Mouse (Mus musculus) A20 (cell line): ENCODE data around the gene Fam83f.
A peak's percentile ranks its signal among the peaks of the same experiment; 100 is the strongest.

Experiments
- DNase-seq: peaks from one replicate; pipeline ENCODE4 v3.0.0-alpha.2; 2011; ENCODE audit warnings: low read depth, low spot score

Fam83f gene

DNA sequence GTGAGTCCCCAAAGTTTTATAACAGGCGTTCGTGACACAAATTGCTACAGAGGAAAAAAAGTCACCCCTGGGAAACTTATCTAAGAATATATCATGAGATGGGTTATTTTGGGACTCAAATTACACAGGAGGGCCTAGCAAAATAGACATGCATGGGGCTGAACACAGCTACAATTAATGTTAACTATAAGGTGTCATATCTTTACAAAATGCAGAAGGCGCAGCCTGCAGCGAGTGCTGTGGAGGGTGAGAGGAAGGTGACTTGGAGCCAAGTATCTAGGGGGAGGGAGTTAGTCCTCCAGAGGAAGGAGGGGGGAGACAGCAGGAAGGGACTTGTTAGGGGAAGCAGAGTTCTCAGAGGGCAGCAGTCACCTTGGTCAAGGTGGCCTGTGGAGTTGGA lies 7.2 kb upstream of the Fam83f start:
- DNase-seq, result no peak

- DNase-seq, result no peak
These were observed 1.2 kb downstream of the Fam83f start for GRCm38 (mm10) chr15:80672810-80673209.

GRCm38 (mm10) chr15:80673337-80674095 lies 1.9 kb downstream of the Fam83f start:
- DNase-seq, result no peak

DNA sequence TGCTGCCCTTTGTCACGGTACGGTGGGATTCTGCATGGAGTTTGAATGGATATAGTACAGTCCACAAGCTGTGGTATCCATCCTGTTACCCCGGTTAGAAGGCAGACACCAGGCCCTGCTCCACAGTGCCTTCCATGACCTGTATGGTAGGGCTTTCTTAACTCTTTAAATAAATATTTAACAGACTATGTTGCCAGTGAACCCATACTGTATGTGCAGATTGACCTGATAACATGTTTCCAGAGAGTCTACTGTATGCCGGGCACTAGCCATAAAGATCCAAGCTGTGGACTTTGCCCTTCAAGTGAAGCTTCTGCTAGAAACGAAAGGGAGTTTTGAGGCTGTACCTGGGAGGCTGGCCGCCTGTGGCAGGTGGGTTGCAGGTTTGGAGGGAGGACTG lies 3.1 kb downstream of the Fam83f start:
- peak; percentile 42 for DNase-seq

DNA sequence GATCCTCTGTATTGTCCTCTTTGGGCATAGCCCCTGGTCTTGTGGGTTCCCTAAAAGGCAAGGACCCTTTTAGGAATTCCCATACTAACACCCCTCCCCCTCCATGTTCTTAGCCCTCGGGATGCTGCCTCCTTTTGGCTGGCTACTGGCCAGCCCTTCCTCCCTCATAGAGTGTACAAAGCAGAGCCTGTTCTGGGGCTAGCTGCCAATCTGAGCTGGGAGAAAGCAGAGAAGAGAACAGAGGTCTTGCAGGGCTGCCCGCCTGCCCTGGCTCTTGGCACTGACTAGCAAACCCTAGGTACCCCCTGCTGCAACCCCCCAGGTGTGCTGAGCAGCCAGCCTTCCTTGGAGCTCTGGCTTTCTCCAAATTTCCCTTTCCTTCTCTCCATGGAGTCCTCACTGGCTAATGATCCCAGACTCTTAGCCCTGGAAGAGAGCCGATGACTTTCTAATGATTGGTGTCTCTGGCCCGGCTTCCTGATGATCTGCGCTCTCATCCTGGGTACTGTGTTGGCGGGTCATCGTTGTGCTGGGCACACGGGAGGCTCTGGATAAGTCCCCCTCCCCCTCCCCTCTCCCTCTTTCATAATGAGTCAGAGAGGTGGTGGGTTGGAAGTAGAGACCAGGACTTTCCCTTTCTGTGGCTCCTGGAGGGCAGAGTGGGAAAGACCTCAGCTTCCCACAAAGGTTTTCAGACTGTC lies 8.0 kb downstream of the Fam83f start:
- no peak for DNase-seq

GRCm38 (mm10) chr15:80680347-80681030 lies 8.8 kb downstream of the Fam83f start:
- DNase-seq, result no peak

GRCm38 (mm10) chr15:80681466-80681881 lies 9.8 kb downstream of the Fam83f start:
- peak; percentile 76 for DNase-seq

- no peak for DNase-seq
These were observed 10.7 kb downstream of the Fam83f start for GRCm38 (mm10) chr15:80682343-80682742.

DNA sequence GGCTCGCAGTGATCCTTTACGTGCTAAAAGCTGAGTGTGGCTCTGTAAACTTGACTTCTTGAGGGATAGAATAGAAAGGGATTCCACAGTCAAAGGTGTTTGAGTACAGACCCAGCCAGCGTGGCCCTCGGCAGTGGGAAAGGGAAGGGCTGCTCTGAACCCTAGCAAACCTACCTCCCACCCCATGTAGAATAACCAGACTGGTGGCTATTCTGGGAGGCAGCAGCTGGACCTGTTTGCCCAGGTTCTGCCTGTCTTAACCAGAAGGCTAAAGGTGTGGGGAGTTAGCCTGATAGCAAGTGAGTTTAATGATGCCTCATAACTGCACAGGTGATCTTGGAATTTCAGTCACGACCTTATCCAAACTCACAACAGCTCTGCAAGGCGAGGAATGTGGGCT lies 11.5 kb downstream of the Fam83f start:
- no peak for DNase-seq

GRCm38 (mm10) chr15:80683990-80684389 lies 12.3 kb downstream of the Fam83f start:
- DNase-seq, result no peak

DNA sequence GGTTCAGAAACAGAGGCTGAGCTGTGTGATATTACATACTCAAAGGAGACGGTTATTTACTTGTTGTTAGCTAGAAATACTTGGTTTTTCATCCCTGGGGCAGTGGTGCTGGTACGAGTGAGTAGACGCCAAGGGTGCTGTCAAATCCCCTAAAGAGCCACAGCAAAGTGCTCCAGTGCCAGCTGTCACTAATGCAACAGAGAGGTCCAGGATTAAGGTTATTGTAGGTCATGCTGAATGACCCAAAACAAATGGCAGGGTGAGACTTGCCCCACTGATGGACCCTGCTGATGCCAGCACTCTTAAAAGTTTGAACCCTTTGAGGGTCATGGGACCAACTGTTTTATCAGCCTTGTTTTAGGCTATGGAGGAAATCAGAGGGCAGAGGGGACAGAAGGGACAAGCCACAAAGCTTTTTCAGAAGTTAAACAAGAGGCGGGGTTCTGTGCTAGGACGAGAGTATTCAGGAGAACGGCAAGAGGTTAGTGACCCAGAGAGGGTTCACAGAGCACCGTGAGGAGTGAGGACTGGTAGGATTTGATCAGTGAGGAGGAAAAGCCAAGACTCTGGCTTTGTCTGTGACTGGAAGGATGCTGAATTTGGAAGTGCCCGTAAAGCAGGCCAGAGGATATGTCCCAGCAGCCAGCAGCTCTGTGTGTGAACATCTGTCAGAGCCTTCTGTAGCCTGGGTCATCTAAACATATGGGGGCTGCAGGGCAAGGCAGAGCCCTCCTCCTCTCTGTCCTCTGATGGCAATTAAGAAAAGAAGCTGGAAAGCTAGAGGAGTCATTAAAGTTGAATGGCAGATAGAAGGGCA lies 13.3 kb downstream of the Fam83f start:
- no peak for DNase-seq

GRCm38 (mm10) chr15:80685603-80685895 lies 13.9 kb downstream of the Fam83f start:
- DNase-seq, result no peak

- no peak for DNase-seq
These were observed 16.9 kb downstream of the Fam83f start for GRCm38 (mm10) chr15:80688536-80688935.

- DNase-seq, result no peak
These were observed 21.8 kb downstream of the Fam83f start for GRCm38 (mm10) chr15:80693492-80693891.

DNA sequence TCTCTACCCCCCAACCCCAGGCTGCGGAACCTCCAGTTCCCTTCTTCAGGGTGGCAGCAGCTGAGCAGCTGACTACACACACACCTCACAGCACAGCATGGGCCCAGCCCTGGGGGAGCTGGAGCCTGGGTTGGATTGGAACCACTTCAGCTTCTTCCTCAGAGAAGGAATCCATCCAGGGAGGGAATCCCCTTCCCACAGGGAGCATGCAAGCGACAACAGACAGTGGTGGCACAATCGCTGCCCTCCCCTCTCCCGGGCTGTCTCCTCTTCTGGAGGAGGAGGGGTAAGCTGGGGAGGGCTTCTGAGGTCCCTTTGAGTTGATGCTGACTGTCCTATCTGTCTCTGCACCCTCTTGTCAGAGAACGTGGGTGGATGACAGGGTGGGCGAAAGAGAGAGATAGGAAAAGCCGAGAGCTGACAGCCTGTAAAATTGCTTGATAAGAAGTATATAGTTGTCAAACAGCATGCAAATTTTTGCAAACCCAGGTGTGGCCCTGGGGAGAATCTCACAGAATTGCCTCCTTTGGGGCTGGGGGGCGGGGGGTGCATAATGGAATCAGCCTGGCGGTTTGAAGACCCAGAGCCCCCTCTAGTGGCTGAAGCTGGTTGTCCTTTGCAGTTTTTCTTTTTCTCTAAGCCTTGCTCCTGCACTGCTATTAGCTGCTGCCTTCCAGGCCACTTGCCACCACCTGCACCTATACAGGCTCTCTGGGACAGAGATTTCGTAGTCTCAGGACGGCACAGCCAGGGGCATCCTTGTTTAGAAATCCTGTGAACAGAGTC lies 22.7 kb downstream of the Fam83f start:
- DNase-seq, result peak; percentile 91

DNA sequence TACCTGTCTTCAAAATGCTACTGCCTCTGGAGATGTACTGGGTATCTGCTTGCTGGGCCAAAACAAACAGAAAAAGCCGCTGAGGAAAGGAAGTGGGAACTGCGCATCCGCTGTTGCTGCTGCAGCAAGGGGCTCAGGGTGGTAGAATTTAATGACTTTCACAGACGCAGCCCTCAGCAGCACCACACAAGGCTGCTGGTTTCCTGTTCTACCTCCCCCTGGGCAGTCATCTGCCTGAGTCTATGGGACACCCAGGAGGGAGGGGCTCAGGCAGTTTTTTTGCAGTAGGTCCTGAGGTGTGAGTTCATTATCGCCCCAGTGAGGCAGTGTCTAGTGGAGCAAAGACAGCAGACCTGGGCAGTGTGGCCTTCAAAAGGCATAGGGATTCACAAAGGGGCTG lies 25.9 kb downstream of the Fam83f start:
- no peak for DNase-seq

DNA sequence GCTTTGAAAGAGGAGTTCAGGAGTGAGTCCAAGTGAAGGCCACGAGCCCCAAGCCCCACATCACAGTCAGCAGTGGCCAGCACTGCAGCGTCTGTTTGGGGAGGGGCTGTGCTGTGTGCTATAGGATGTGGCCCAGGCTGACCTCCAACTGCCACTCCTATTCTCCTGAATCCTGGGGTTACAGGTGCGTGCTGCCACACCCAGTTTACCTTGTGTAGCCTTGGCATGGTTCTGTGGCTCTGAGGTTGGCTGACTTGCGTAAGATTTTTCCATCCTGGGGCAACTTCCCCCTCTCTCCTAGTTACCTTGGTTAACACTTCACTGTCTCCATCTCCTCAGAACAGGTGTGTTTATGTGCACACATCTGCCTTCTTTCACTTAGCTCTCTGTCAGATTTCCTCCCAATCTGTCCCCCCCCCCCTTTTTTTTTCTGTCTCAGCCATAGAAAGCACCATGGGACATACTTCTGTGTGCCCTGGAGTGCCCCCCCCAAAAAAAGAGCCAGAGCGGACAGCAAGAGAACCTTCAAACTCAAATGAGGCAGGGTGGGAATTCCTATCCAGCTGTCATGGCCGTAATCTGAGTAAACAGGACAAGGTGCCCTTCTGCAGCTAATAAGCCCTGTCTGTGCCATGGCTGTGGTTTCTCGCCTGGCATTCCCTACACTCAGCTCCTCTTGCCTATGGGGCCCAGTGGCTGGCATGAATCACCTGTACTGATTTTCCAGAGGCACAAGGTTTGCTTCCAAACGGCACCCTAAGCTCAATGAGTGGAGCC lies 30.0 kb downstream of the Fam83f start:
- DNase-seq, result no peak

GRCm38 (mm10) chr15:80702910-80703309 lies 31.3 kb downstream of the Fam83f start:
- no peak for DNase-seq

DNA sequence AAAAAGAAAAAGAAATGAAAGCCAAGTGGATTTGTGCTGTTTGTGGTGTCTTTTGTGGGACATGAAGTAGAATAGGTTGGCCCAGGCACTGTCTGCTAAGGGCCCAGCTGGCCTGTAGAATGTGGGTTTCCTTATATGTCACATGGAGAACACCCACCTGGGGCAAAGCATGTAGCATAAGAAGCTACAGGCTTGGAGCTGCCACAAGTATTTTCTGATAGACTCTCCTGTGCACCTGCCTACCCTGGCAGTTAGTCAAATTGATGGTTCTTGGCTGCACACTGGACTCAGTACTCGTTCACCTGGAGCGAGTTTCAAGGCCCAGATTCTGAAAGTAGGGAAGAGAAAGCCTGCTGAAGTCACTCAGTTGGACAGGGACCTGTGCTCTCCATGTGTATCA lies 31.8 kb downstream of the Fam83f start:
- peak; percentile 18 for DNase-seq

- peak; percentile 84 for DNase-seq
These were observed 32.6 kb downstream of the Fam83f start for GRCm38 (mm10) chr15:80704267-80704666.
